Mouse (Mus musculus) forebrain, embryonic 10.5 days (tissue): Measurements from ENCODE around the gene Edc3. TPM values are rescaled to one million over a fixed set of nuclear protein-coding genes. Genes with fewer than 3 reads are reported as not detected.
A peak's percentile ranks its signal among the peaks of the same experiment; 100 is the strongest.

ENCODE experiments used
- DNase-seq: peaks from one replicate; pipeline ENCODE4 v3.0.0-alpha.2; 2017; ENCODE audit warnings: low spot score; ENCODE audit errors: extremely low spot score
- H3K27ac ChIP-seq: fragments of 300-500 bp; sonication (generic); 2 replicates; pipeline ENCODE4 v1.5.1; 2016; ENCODE audit warnings: mild to moderate bottlenecking
- H3K27me3 ChIP-seq: fragments of 300-500 bp; sonication (generic); 2 replicates; pipeline ENCODE4 v1.6.1; 2016; ENCODE audit warnings: mild to moderate bottlenecking; ENCODE audit not compliant: poor library complexity, severe bottlenecking
- H3K36me3 ChIP-seq: fragments of 300-500 bp; sonication (generic); replicated peaks from 2 replicates; pipeline ENCODE4 v1.6.1; 2016; ENCODE audit warnings: mild to moderate bottlenecking, moderate library complexity
- H3K4me1 ChIP-seq: fragments of 300-500 bp; sonication (generic); 2 replicates; pipeline ENCODE4 v1.6.1; 2016
- H3K4me3 ChIP-seq: fragments of 300-500 bp; sonication (generic); 2 replicates; pipeline ENCODE4 v1.5.1; 2016; ENCODE audit warnings: mild to moderate bottlenecking, moderate library complexity
- H3K9me3 ChIP-seq: fragments of 300-500 bp; sonication (generic); 2 replicates; pipeline ENCODE4 v1.6.1; 2016; ENCODE audit warnings: mild to moderate bottlenecking, moderate library complexity
- WGBS: fragments of 180-500 bp; shearing (Covaris S2); methylation state at CpG from one replicate; pipeline ENCODE4 v1.1.7; 2016; 5-methylcytosine and 5-hydroxymethylcytosine counted together
- polyA plus RNA-seq: library from polyadenylated mRNA; unstranded; fragments of >200 nt; fragmentation: Nextera tagmentation; extraction: Ambion mirVana; gene quantifications from 2 replicates; pipeline ENCODE4 v1.2.1, GENCODE M21; 2016

Edc3 gene
- polyA plus RNA-seq, 1 experiment from 2014 or later: 43.9 TPM

DNA sequence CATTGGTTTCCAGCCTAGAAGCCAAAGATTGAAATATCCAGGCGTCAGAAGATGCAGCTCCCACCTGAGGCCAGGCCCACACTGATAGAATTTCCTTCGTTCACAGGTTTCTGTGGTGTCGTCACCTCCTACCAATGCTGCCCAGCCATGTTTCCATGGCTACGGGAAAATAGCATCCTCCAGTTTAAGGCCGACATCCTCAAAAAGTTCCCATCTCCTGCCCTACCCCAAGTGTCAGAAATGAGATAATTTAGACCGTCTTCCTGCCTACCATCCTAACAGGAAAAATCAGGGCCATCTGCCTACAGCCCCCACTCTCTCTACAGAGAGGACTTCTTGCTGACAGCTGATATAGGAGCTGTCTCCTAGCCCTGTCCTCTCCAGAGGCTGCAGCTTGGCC, 58.1 kb downstream of the Edc3 start:
- Histone ChIP-seq H3K27ac (peak overlapping the region; percentile 99), H3K4me3 (peak overlapping the region; percentile 95), H3K36me3 (peaks cover 5% of the 10 kb centered on the region), H3K4me1 (peaks cover 48% of the 10 kb centered on the region), H3K27me3 (0 out of 2 replicates have a peak, but pooled peaks cover 7% of the 10 kb centered on the region), H3K9me3 (no peaks in the 10 kb centered on the region)
- no peak for DNase-seq
- WGBS: 49% methylated on average over 6 of the region's 6 CpGs

DNA sequence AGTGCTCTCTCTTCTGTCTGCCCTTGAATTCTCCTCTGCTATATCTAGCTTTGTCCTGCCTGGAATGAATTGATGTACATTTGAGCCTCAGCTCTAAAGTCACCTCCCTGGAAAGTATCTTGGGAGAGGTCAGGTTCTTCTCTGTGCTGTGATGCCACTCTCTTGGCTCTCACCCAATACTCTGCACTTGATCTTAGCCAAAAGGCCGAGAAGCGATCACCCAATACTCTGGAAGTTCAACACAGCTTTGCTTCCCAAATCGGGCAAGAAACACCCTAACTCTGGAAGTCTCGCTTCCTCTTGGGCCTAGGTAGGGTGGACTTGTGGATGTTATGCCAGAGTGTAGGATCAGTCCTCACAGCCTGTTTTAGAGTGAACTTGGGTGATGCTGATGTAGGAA, 58.9 kb downstream of the Edc3 start:
- Histone ChIP-seq H3K27me3 (0 out of 2 replicates have a peak, but pooled peaks cover 7% of the 10 kb centered on the region), H3K4me1 (peaks cover 41% of the 10 kb centered on the region)

GRCm38 (mm10) chr9:57769539-57770069, 61.3 kb downstream of the Edc3 start:
- Histone ChIP-seq H3K27me3 (0 out of 2 replicates have a peak, but pooled peaks cover 7% of the 10 kb centered on the region), H3K4me3 (no peak overlapping the region), H3K27ac (0 out of 2 replicates have a peak overlapping the region, but pooled peaks have one; percentile 62), H3K36me3 (0 out of 2 replicates have a peak, but pooled peaks cover 2% of the 10 kb centered on the region), H3K9me3 (no peaks in the 10 kb centered on the region), H3K4me1 (peaks cover 29% of the 10 kb centered on the region)
- DNase-seq: no peak
- 67% methylated on average over 2 of the region's 2 CpGs for WGBS

More for the DNA sequence above, 58.9 kb downstream of the Edc3 start:
- Histone ChIP-seq H3K4me3 (peak overlapping the region; percentile 1; the same call in 1 of the 2 replicates), H3K27ac (no peak overlapping the region), H3K36me3 (0 out of 2 replicates have a peak, but pooled peaks cover 2% of the 10 kb centered on the region), H3K9me3 (no peaks in the 10 kb centered on the region)
- 92% methylated on average over 4 of the region's 4 CpGs for WGBS
- no peak for DNase-seq

- 94% methylated on average over 1 of the region's 1 CpGs for WGBS
- Histone ChIP-seq H3K4me1 (peaks cover 27% of the 10 kb centered on the region), H3K9me3 (no peaks in the 10 kb centered on the region), H3K36me3 (0 out of 2 replicates have a peak, but pooled peaks cover 2% of the 10 kb centered on the region), H3K27ac (0 out of 2 replicates have a peak overlapping the region, but pooled peaks have one; percentile 62), H3K27me3 (0 out of 2 replicates have a peak, but pooled peaks cover 7% of the 10 kb centered on the region), H3K4me3 (no peak overlapping the region)
- no peak for DNase-seq
These were observed 61.9 kb downstream of the Edc3 start for GRCm38 (mm10) chr9:57770214-57770613.

DNA sequence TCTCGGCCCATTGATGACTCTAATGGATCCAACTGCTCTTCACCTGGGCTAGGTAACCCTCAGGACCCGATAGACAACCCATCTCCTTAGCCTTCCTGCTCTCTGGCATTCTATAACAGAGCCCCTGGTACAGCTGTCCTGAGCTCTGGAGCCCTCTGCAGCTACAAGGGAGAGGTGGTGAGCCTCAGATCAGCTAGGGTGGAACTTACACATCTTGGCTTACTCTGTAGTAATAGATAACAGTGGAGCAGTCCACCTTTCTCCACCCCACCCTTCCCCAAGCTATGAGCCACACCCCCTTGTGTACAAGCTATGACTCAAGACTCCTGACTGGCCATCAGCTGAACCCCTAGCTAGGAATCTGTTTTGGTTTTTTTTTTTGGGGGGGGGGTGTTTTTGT, 62.5 kb downstream of the Edc3 start:
- Histone ChIP-seq H3K9me3 (no peaks in the 10 kb centered on the region), H3K27ac (no peak overlapping the region), H3K27me3 (0 out of 2 replicates have a peak, but pooled peaks cover 7% of the 10 kb centered on the region), H3K36me3 (0 out of 2 replicates have a peak, but pooled peaks cover 2% of the 10 kb centered on the region), H3K4me1 (peaks cover 31% of the 10 kb centered on the region), H3K4me3 (no peak overlapping the region)
- DNase-seq: no peak
- 90% methylated on average over 2 of the region's 2 CpGs for WGBS

GRCm38 (mm10) chr9:57773754-57774153, 65.4 kb downstream of the Edc3 start:
- Histone ChIP-seq H3K27me3 (no peaks in the 10 kb centered on the region), H3K4me3 (no peak overlapping the region), H3K27ac (peak overlapping the region; percentile 67), H3K4me1 (peaks cover 20% of the 10 kb centered on the region), H3K9me3 (no peaks in the 10 kb centered on the region), H3K36me3 (0 out of 2 replicates have a peak, but pooled peaks cover 2% of the 10 kb centered on the region)
- DNase-seq: no peak
- 88% methylated on average over 3 of the region's 3 CpGs for WGBS

- 6% methylated on average over 1 of the region's 1 CpGs for WGBS
- Histone ChIP-seq H3K9me3 (no peaks in the 10 kb centered on the region), H3K36me3 (0 out of 2 replicates have a peak, but pooled peaks cover 2% of the 10 kb centered on the region), H3K27ac (peak overlapping the region; percentile 67; the same call in 1 of the 2 replicates), H3K4me1 (peaks cover 20% of the 10 kb centered on the region), H3K27me3 (no peaks in the 10 kb centered on the region), H3K4me3 (no peak overlapping the region)
- DNase-seq: no peak
These were observed 65.8 kb downstream of the Edc3 start for GRCm38 (mm10) chr9:57774168-57774567.

DNA sequence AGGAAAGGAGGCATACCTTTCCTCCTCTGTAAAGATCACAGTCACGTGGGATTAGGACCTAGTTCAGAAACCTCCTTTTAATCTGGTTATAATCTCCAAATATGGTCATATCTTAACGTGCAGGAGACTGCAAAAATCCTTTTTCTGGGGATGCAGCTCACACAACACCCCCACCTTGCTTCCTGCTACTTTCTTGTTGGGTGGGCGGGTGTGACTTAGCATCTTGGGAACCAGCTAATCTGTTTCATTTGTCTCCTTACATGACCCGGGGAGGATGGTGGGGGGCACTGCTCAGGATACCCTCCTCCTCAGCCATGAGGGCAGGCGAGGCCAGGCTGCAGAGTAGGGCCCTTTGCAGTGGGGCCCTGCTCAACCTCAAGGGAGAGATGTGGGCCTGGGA, 66.7 kb downstream of the Edc3 start:
- WGBS: 75% methylated on average over 5 of the region's 5 CpGs
- Histone ChIP-seq H3K27me3 (no peaks in the 10 kb centered on the region), H3K27ac (peak overlapping the region; percentile 60; the same call in 1 of the 2 replicates), H3K4me3 (no peak overlapping the region), H3K36me3 (0 out of 2 replicates have a peak, but pooled peaks cover 2% of the 10 kb centered on the region), H3K4me1 (peaks cover 20% of the 10 kb centered on the region), H3K9me3 (no peaks in the 10 kb centered on the region)
- no peak for DNase-seq

GRCm38 (mm10) chr9:57775736-57776135, 67.4 kb downstream of the Edc3 start:
- Histone ChIP-seq H3K4me1 (peaks cover 20% of the 10 kb centered on the region), H3K9me3 (no peaks in the 10 kb centered on the region), H3K27ac (peak overlapping the region; percentile 53; the same call in 1 of the 2 replicates), H3K4me3 (no peak overlapping the region), H3K36me3 (0 out of 2 replicates have a peak, but pooled peaks cover 2% of the 10 kb centered on the region), H3K27me3 (no peaks in the 10 kb centered on the region)
- no peak for DNase-seq
- WGBS: 67% methylated on average over 4 of the region's 4 CpGs

DNA sequence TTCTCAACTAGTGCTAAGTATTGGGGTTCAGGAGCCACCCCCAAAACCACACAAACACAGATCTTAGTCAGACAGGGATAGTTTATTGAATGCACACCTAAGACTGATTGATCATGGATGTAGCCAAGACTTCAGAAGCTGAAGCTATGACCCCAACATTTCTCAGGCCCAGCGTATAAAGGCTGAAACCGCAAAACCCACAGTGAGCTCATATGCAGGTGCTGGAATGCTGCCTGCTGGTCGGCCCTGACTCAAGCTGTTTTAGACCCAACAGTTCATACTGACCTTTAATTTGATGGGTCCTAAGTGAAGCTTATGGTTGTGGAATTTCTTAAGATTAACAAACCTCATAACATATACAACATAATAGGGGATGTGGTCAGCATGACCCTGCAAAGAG, 74.3 kb downstream of the Edc3 start:
- Histone ChIP-seq H3K36me3 (0 out of 2 replicates have a peak, but pooled peaks cover 8% of the 10 kb centered on the region), H3K4me3 (no peak overlapping the region), H3K27ac (no peak overlapping the region), H3K4me1 (no peaks in the 10 kb centered on the region), H3K9me3 (no peaks in the 10 kb centered on the region), H3K27me3 (no peaks in the 10 kb centered on the region)
- WGBS: 92% methylated on average over 3 of the region's 3 CpGs
- no peak for DNase-seq

- no peaks in the 10 kb centered on the region for H3K4me1 ChIP-seq
- DNase-seq: no peak
- peaks cover 69% of the 10 kb centered on the region for H3K36me3 ChIP-seq
- H3K27ac ChIP-seq: no peak overlapping the region
- H3K9me3 ChIP-seq: no peaks in the 10 kb centered on the region
- no peak overlapping the region for H3K4me3 ChIP-seq
- no peaks in the 10 kb centered on the region for H3K27me3 ChIP-seq
- 86% methylated on average over 3 of the region's 3 CpGs for WGBS
These were observed 81.4 kb downstream of the Edc3 start for GRCm38 (mm10) chr9:57789733-57790132.

GRCm38 (mm10) chr9:57797456-57797855, 89.1 kb downstream of the Edc3 start:
- H3K27ac ChIP-seq: no peak overlapping the region

GRCm38 (mm10) chr9:57798725-57799253, 90.4 kb downstream of the Edc3 start:
- Histone ChIP-seq H3K4me3 (0 out of 2 replicates have a peak overlapping the region, but pooled peaks have one; percentile 3), H3K27me3 (no peaks in the 10 kb centered on the region), H3K36me3 (peaks cover 73% of the 10 kb centered on the region), H3K9me3 (no peaks in the 10 kb centered on the region), H3K27ac (0 out of 2 replicates have a peak overlapping the region, but pooled peaks have one; percentile 26), H3K4me1 (peaks cover 42% of the 10 kb centered on the region)
- WGBS: 20% methylated on average over 10 of the region's 10 CpGs
- DNase-seq: peak; percentile 43

More at GRCm38 (mm10) chr9:57797456-57797855, 89.1 kb downstream of the Edc3 start:
- no peak for DNase-seq
- peaks cover 83% of the 10 kb centered on the region for H3K36me3 ChIP-seq
- WGBS: 95% methylated on average over 8 of the region's 8 CpGs
- H3K9me3 ChIP-seq: no peaks in the 10 kb centered on the region
- H3K4me1 ChIP-seq: peaks cover 29% of the 10 kb centered on the region
- H3K27me3 ChIP-seq: no peaks in the 10 kb centered on the region
- no peak overlapping the region for H3K4me3 ChIP-seq
